Mouse (Mus musculus) cortical plate, adult 2 months (tissue): ENCODE data around the gene Tnni1.

Experiments
- CTCF ChIP-seq: fragments of 200-500 bp; IDR thresholded peaks from 2 replicates; pipeline ENCODE4 v1.5.1; 2011; ENCODE audit warnings: mild to moderate bottlenecking, control low read depth, low read length; ENCODE audit not compliant: insufficient read depth; ENCODE audit errors: extremely low read depth
- POLR2A ChIP-seq: fragments of 200-500 bp; IDR thresholded peaks from 2 replicates; pipeline ENCODE4 v1.6.1; 2011; ENCODE audit warnings: mild to moderate bottlenecking, low read length, control low read depth; ENCODE audit not compliant: insufficient read depth; ENCODE audit errors: extremely low read depth

- TF ChIP-seq CTCF = no peak
- no peak for TF ChIP-seq POLR2A
These were observed 68.5 kb downstream of the Tnni1 start for GRCm38 (mm10) chr1:135847611-135848351.
